Mouse (Mus musculus): ENCODE results near the gene Adnp. TPM values are rescaled to one million over a fixed set of nuclear protein-coding genes. Genes with fewer than 3 reads are reported as not detected.

The Adnp gene
- polyA plus RNA-seq, 1 experiment from 2014 or later: 1.4 TPM

DNA sequence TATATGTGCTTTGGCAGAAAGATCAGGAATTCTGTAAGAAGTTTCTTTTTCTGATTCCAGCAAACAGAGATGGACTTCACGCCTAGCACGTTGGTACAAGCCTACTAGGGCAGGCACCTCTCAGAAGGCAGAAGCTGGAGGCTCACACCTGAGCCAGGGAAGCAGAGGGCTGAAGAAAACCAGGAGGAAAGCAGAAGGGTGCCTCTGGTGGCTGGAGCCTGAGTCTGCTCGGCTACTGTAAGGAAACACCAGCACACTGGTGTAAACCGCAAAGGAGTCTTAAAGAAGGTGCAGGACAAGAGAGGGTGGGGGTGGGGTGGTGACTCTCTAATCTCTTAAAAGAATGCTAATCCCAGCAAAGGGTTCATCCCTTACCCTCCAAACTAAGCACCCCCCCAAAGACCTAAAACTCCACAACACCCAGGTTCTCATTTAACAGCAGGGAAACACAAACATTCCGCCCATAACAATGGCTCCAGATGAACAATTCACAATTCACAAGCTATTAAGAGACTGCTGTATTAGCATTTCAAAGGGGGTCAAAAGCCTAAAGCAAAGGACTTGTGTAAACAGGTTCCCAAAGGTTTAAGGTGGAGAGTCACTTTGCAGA lies 7.0 kb upstream of the Adnp start:
- no peak for ATAC-seq (ENCODE audit: insufficient read depth, low FRiP score)
- Histone ChIP-seq H3K9ac (ENCODE audit: low read length) (no peak overlapping the region), H3K27me3 (ENCODE audit: control insufficient read depth, insufficient read depth, low read length) (no peaks in the 10 kb centered on the region), H3K4me2 (ENCODE audit: low read depth, low read length) (no peak overlapping the region), H3K4me3 (replicated peaks; ENCODE audit: low read length) (no peak overlapping the region), H3K27ac (ENCODE audit: low read length) (no peak overlapping the region), H3K36me3 (ENCODE audit: control insufficient read depth, insufficient read depth, low read length) (peaks cover 30% of the 10 kb centered on the region), H3K4me1 (ENCODE audit: control insufficient read depth, insufficient read depth, low read length) (no peaks in the 10 kb centered on the region), H3K9me3 (replicated peaks; ENCODE audit: control insufficient read depth, low read length) (no peaks in the 10 kb centered on the region)
- 60% methylated on average over 5 of the region's 5 CpGs for WGBS

DNA sequence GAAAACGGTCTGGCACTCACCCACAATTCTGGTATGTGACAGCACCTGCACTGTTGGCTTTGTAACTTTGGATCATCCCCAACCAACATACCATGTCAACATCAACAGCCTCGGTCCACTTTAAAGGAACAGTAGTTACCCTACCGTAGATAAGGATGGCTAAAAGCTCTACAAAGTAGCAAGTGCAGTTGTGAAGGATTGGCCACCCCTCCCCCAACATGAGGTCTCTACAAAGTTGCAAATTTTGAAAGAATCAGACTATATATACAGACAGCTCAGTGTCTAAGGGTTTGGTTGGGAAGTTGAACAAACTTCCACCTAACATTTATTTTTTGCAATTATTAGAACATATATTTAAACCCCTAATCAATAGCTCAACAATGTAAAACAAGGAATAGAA lies 971 bp upstream of the Adnp start:
- peaks cover 31% of the 10 kb centered on the region for H3K36me3 ChIP-seq (ENCODE audit: control insufficient read depth, insufficient read depth, low read length)
- 0 out of 2 replicates have a peak, but pooled peaks cover 4% of the 10 kb centered on the region for H3K9me3 ChIP-seq (replicated peaks; ENCODE audit: control insufficient read depth, low read length)
- H3K27me3 ChIP-seq (ENCODE audit: control insufficient read depth, insufficient read depth, low read length): no peaks in the 10 kb centered on the region
- peaks cover 15% of the 10 kb centered on the region for H3K4me1 ChIP-seq (ENCODE audit: control insufficient read depth, insufficient read depth, low read length)
- ATAC-seq (ENCODE audit: insufficient read depth, low FRiP score): no peak
- H3K4me2 ChIP-seq (ENCODE audit: low read depth, low read length): no peak overlapping the region
- no peak overlapping the region for H3K4me3 ChIP-seq (replicated peaks; ENCODE audit: low read length)
- WGBS: 88% methylated on average over 3 of the region's 3 CpGs
- H3K9ac ChIP-seq (ENCODE audit: low read length): no peak overlapping the region
- peak overlapping the region; percentile 97 for H3K27ac ChIP-seq (ENCODE audit: low read length)

DNA sequence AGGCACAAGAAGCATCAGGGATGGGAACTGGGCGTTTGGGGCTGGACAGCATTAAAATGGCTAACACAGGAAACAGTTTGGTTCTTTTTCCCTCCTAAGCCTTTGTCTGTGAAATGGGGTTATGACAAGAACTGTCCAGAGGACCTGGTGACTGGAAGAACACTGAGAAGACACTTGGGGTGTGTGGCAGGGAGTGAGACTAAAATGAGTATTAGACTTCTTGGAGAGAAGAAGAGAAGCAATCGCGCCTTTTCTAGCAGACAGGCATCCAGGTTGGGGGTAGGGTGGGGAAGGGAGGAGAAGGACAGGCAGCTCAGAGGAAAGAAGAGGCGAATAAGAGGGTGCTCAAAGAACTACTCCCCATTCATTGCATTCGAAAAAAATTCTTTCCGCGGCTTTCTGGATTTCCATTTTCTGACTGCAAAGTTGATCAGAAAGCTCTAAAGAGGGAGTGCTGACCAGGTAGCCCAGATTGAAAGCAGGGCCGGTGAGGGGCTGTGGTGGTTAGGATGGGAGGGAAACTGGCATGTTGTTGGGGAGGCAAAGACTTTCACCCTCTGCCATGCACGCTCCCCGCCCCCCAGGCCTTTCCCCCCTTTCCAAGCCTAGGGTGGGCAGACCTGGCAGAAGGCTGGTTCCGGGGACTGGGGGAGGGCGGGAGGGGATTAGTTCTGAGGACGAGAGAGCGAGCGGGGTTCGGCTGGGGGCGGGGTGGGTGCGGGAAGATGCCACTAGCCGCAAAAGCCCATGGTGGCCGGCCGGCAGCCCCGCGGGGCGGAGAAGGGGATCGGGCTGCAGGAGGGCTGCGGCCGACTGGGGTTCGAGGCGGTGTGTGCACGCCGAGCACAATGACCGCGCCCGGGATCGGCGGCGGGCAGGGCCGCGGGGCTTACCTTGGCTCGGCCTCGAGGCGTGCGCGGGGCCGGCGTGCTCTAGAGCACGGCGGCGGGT lies 956 bp downstream of the Adnp start:
- Histone ChIP-seq H3K4me3 (replicated peaks; ENCODE audit: low read length) (peak overlapping the region; percentile 90), H3K27ac (ENCODE audit: low read length) (peak overlapping the region; percentile 97), H3K9ac (ENCODE audit: low read length) (peak overlapping the region; percentile 100), H3K4me1 (ENCODE audit: control insufficient read depth, insufficient read depth, low read length) (peaks cover 21% of the 10 kb centered on the region), H3K27me3 (ENCODE audit: control insufficient read depth, insufficient read depth, low read length) (no peaks in the 10 kb centered on the region), H3K9me3 (replicated peaks; ENCODE audit: control insufficient read depth, low read length) (0 out of 2 replicates have a peak, but pooled peaks cover 4% of the 10 kb centered on the region), H3K4me2 (ENCODE audit: low read depth, low read length) (peak overlapping the region; percentile 89), H3K36me3 (ENCODE audit: control insufficient read depth, insufficient read depth, low read length) (peaks cover 18% of the 10 kb centered on the region; the same call in 1 of the 2 replicates)
- peak; percentile 26; the same call in 1 of the 2 replicates for ATAC-seq (ENCODE audit: insufficient read depth, low FRiP score)
- under 1% methylated on average over 46 of the region's 49 CpGs for WGBS

DNA sequence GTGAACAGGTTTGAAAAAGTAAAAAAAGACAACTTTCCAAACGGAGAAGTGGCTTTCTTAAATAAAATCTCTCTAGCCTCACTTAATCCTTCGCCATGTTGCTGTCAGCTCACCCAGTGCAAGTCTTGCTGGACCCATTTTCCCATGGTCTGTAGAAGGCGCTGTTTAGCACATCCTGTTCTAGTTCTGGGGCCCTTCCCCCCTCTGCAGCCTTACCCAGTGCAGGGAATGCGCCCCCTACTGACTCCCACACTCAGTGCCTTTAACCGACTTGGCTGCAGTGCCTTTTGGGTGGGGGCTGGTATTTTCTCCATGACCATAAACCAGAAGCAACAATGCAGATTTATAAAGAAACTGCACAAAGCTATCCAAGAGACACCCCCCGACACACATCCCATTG lies 1.6 kb downstream of the Adnp start:
- Histone ChIP-seq H3K9ac (ENCODE audit: low read length) (peak overlapping the region; percentile 100), H3K27me3 (ENCODE audit: control insufficient read depth, insufficient read depth, low read length) (no peaks in the 10 kb centered on the region), H3K4me3 (replicated peaks; ENCODE audit: low read length) (peak overlapping the region; percentile 90), H3K4me1 (ENCODE audit: control insufficient read depth, insufficient read depth, low read length) (peaks cover 28% of the 10 kb centered on the region), H3K27ac (ENCODE audit: low read length) (peak overlapping the region; percentile 97), H3K4me2 (ENCODE audit: low read depth, low read length) (peak overlapping the region; percentile 89), H3K9me3 (replicated peaks; ENCODE audit: control insufficient read depth, low read length) (0 out of 2 replicates have a peak, but pooled peaks cover 4% of the 10 kb centered on the region), H3K36me3 (ENCODE audit: control insufficient read depth, insufficient read depth, low read length) (peaks cover 18% of the 10 kb centered on the region; the same call in 1 of the 2 replicates)
- ATAC-seq (ENCODE audit: insufficient read depth, low FRiP score): peak; percentile 53; the same call in 1 of the 2 replicates
- 5% methylated on average over 6 of the region's 6 CpGs for WGBS

DNA sequence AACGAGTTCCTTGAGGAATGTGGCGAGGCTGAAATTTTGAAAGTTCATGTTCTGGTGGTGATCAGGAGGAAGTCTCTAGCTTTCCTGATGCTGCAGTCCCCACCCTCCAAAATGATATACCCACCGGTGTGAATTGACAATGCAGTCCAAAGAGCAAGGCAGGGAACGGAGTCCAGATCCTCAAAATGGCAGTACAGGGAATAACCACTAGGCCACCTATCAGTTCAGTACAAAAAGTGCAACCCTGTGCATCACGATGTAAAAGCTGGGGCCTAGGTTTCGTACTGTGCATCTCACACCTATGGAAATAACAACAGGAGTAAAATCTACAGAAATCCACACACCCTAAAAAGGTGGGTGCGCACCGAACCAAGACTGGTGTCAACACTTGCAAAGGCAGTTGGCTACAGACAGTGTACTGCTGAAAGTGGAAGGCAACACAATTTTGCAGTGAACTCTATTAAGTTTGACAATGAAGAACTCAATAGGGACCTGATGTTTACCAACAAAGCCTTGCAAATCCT lies 2.4 kb downstream of the Adnp start:
- Histone ChIP-seq H3K4me3 (replicated peaks; ENCODE audit: low read length) (peak overlapping the region; percentile 90), H3K27ac (ENCODE audit: low read length) (no peak overlapping the region), H3K9ac (ENCODE audit: low read length) (peak overlapping the region; percentile 100), H3K4me2 (ENCODE audit: low read depth, low read length) (peak overlapping the region; percentile 89), H3K27me3 (ENCODE audit: control insufficient read depth, insufficient read depth, low read length) (no peaks in the 10 kb centered on the region), H3K9me3 (replicated peaks; ENCODE audit: control insufficient read depth, low read length) (0 out of 2 replicates have a peak, but pooled peaks cover 4% of the 10 kb centered on the region), H3K36me3 (ENCODE audit: control insufficient read depth, insufficient read depth, low read length) (peaks cover 15% of the 10 kb centered on the region; the same call in 1 of the 2 replicates), H3K4me1 (ENCODE audit: control insufficient read depth, insufficient read depth, low read length) (peaks cover 33% of the 10 kb centered on the region)
- 73% methylated on average over 8 of the region's 8 CpGs for WGBS
- no peak for ATAC-seq (ENCODE audit: insufficient read depth, low FRiP score)

DNA sequence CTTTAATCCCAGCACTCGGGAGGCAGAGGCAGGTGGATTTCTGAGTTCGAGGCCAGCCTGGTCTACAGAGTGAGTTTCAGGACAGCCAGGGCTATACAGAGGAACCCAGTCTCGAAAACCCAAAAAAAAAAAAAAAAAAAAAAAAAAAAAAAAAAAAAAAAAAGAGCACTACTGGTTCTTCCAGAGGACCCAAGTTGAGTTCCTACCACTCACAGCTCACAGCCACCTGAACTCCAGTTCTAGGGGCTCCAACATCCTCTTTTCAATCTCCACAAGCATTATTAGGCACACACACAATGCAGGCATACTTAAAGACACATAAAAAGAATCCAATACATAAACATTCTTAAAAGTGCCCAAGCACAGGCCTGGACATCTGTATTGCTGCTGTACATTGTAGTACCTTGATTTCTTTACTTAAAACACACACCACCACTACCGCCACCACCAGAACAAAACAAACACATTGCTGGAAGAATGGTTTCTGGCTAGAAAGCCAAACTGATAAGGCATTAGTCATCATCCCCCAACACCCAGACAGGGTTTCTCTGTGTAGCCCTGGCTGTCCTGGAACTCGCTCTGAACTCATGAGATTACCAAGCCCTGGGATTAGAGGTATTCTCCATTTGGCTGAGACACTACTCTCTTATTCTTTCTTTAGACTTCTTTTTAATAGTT lies 6.8 kb downstream of the Adnp start:
- Histone ChIP-seq H3K4me2 (ENCODE audit: low read depth, low read length) (0 out of 2 replicates have a peak overlapping the region, but pooled peaks have one; percentile 4), H3K36me3 (ENCODE audit: control insufficient read depth, insufficient read depth, low read length) (peaks cover 15% of the 10 kb centered on the region; the same call in 1 of the 2 replicates), H3K9me3 (replicated peaks; ENCODE audit: control insufficient read depth, low read length) (0 out of 2 replicates have a peak, but pooled peaks cover 4% of the 10 kb centered on the region), H3K4me1 (ENCODE audit: control insufficient read depth, insufficient read depth, low read length) (peaks cover 55% of the 10 kb centered on the region), H3K4me3 (replicated peaks; ENCODE audit: low read length) (no peak overlapping the region), H3K9ac (ENCODE audit: low read length) (no peak overlapping the region), H3K27me3 (ENCODE audit: control insufficient read depth, insufficient read depth, low read length) (no peaks in the 10 kb centered on the region), H3K27ac (ENCODE audit: low read length) (no peak overlapping the region; the same call in 1 of the 2 replicates)
- 73% methylated on average over 4 of the region's 5 CpGs for WGBS
- no peak for ATAC-seq (ENCODE audit: insufficient read depth, low FRiP score)

DNA sequence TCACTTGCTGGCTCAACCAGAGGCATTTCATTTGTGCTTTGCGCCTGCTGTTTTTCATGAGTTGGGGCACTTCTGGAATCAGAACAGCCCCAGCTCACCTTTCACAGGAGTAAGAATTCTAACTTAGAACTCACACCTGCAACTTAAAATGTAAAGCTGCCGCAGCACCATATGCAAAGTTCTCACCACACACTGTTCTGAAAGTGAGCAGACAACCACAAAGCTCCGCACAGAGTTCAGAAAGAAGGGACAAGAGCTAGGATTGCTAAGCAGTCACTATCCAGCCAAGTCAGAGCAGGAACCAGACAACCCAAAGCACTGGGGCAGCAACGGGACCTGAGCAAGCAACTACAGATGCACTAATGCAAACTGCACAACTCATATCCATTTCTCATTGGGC lies 7.4 kb downstream of the Adnp start:
- Histone ChIP-seq H3K27me3 (ENCODE audit: control insufficient read depth, insufficient read depth, low read length) (no peaks in the 10 kb centered on the region), H3K4me1 (ENCODE audit: control insufficient read depth, insufficient read depth, low read length) (peaks cover 53% of the 10 kb centered on the region), H3K4me3 (replicated peaks; ENCODE audit: low read length) (no peak overlapping the region), H3K4me2 (ENCODE audit: low read depth, low read length) (0 out of 2 replicates have a peak overlapping the region, but pooled peaks have one; percentile 6), H3K36me3 (ENCODE audit: control insufficient read depth, insufficient read depth, low read length) (peaks cover 12% of the 10 kb centered on the region; the same call in 1 of the 2 replicates), H3K9me3 (replicated peaks; ENCODE audit: control insufficient read depth, low read length) (0 out of 2 replicates have a peak, but pooled peaks cover 4% of the 10 kb centered on the region), H3K9ac (ENCODE audit: low read length) (no peak overlapping the region), H3K27ac (ENCODE audit: low read length) (0 out of 2 replicates have a peak overlapping the region, but pooled peaks have one; percentile 6)
- no peak for ATAC-seq (ENCODE audit: insufficient read depth, low FRiP score)
- WGBS: 75% methylated on average over 4 of the region's 4 CpGs

DNA sequence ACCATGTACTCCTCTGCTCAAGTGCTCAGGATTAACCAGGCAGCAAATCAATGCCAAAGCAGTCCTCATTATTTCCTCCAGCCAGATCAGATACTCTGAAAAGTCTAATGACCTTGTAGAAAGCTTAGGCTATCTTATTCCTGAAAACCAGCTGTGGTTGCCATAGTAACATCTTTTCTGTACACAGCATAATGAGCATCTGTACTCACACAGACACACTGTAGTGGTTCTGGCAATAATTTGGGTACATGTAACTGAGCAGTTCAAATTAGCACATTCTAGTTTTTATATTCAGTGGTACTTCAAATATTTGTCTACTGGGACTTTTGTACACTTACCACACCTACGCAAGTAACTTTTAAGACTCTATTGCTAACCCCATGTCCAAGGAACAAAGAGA lies 8.5 kb downstream of the Adnp start:
- ATAC-seq (ENCODE audit: insufficient read depth, low FRiP score): no peak
- Histone ChIP-seq H3K4me3 (replicated peaks; ENCODE audit: low read length) (no peak overlapping the region), H3K36me3 (ENCODE audit: control insufficient read depth, insufficient read depth, low read length) (0 out of 2 replicates have a peak, but pooled peaks cover 2% of the 10 kb centered on the region), H3K9ac (ENCODE audit: low read length) (no peak overlapping the region), H3K27me3 (ENCODE audit: control insufficient read depth, insufficient read depth, low read length) (no peaks in the 10 kb centered on the region), H3K27ac (ENCODE audit: low read length) (peak overlapping the region; percentile 38), H3K4me1 (ENCODE audit: control insufficient read depth, insufficient read depth, low read length) (peaks cover 57% of the 10 kb centered on the region), H3K4me2 (ENCODE audit: low read depth, low read length) (no peak overlapping the region), H3K9me3 (replicated peaks; ENCODE audit: control insufficient read depth, low read length) (0 out of 2 replicates have a peak, but pooled peaks cover 2% of the 10 kb centered on the region)
- WGBS: 72% methylated on average over 1 of the region's 1 CpGs

Data from stomach, embryonic 16.5 days (tissue).